Mouse (Mus musculus) neural tube, embryonic 13.5 days (tissue): Measurements from ENCODE around the gene Calm5. TPM values are rescaled to one million over a fixed set of nuclear protein-coding genes. Genes with fewer than 3 reads are reported as not detected.
"Not testable (repeated sequence)": the region's sequence is repeated elsewhere in the genome, so short reads cannot be mapped to it uniquely, and the experiment has no call there.

ENCODE experiments used
- ATAC-seq: fragments of 200-750 bp; cut with Nextera tagmentation; 2 replicates; pipeline ENCODE4 v1.8.0; 2017; ENCODE audit warnings: low read depth, mild to moderate bottlenecking, moderate TSS enrichment, moderate library complexity
- H3K27ac ChIP-seq: fragments of 300-500 bp; sonication (generic); replicated peaks from 2 replicates; pipeline ENCODE4 v1.5.1; 2015; ENCODE audit warnings: moderate library complexity, mild to moderate bottlenecking, inconsistent platforms
- H3K27me3 ChIP-seq: fragments of 300-500 bp; sonication (generic); 2 replicates; pipeline ENCODE4 v1.6.1; 2015; ENCODE audit warnings: mild to moderate bottlenecking, inconsistent platforms
- H3K36me3 ChIP-seq: fragments of 300-500 bp; sonication (generic); 2 replicates; pipeline ENCODE4 v1.6.1; 2015; ENCODE audit warnings: mild to moderate bottlenecking, inconsistent platforms
- H3K4me1 ChIP-seq: fragments of 300-500 bp; sonication (generic); replicated peaks from 2 replicates; pipeline ENCODE4 v1.6.1; 2015; ENCODE audit warnings: inconsistent platforms
- H3K4me2 ChIP-seq: fragments of 300-500 bp; sonication (generic); 2 replicates; pipeline ENCODE4 v1.6.1; 2015; ENCODE audit warnings: inconsistent platforms, mild to moderate bottlenecking, moderate library complexity
- H3K4me3 ChIP-seq: fragments of 300-500 bp; sonication (generic); 2 replicates; pipeline ENCODE4 v1.5.1; 2015; ENCODE audit warnings: mild to moderate bottlenecking, inconsistent platforms
- H3K9ac ChIP-seq: fragments of 300-500 bp; sonication (generic); 2 replicates; pipeline ENCODE4 v1.6.1; 2015; ENCODE audit warnings: moderate library complexity, mild to moderate bottlenecking, inconsistent platforms
- H3K9me3 ChIP-seq: fragments of 300-500 bp; sonication (generic); 2 replicates; pipeline ENCODE4 v1.6.1; 2016; ENCODE audit warnings: inconsistent platforms
- WGBS: fragments of 180-500 bp; shearing (Covaris S2); methylation state at CpG from one replicate; pipeline ENCODE4 v1.1.7; 2015; 5-methylcytosine and 5-hydroxymethylcytosine counted together
- polyA plus RNA-seq: library from polyadenylated mRNA; unstranded; fragments of >200 nt; fragmentation: Nextera tagmentation; extraction: Ambion mirVana; gene quantifications from 2 replicates; pipeline ENCODE4 v1.2.1, GENCODE M21; 2015

Gene Calm5
- polyA plus RNA-seq, 1 experiment from 2014 or later = not detected

DNA sequence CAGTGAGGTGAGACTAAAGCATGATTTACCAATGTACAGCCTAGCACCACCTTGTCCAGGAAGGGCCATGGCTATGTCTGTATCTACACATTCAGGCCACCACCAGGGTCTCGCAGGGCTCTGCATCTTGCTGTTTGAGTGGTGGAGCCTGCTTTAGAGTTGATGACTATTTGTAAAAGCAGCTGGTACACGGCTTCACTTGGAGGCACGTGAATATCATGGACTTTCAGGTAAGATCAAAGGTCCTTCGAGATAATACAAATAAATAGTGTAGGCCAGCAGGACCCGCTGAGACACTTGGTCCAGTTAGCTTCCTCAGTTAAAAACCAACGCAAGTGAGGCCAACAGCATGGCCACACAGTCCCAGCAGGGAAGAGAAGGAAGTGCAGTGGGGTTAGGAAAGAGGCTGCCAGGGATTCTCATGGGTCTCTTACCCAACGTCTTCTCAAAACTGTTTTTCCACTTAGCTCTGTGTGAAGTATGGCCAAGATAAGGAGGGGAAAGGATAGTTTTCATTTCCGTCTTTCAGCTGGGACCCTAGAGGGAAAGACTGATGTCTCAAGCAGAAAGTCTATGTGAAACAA, 41.5 kb downstream of the Calm5 start:
- H3K4me2 ChIP-seq = no peak overlapping the region
- H3K36me3 ChIP-seq = no peaks in the 10 kb centered on the region
- 0 out of 2 replicates have a peak, but pooled peaks cover 5% of the 10 kb centered on the region for H3K4me1 ChIP-seq
- no peaks in the 10 kb centered on the region for H3K9me3 ChIP-seq
- no peak overlapping the region for H3K9ac ChIP-seq
- H3K27me3 ChIP-seq = no peaks in the 10 kb centered on the region
- 87% methylated on average over 8 of the region's 8 CpGs for WGBS
- no peak overlapping the region for H3K4me3 ChIP-seq
- ATAC-seq = no peak
- no peak overlapping the region for H3K27ac ChIP-seq

DNA sequence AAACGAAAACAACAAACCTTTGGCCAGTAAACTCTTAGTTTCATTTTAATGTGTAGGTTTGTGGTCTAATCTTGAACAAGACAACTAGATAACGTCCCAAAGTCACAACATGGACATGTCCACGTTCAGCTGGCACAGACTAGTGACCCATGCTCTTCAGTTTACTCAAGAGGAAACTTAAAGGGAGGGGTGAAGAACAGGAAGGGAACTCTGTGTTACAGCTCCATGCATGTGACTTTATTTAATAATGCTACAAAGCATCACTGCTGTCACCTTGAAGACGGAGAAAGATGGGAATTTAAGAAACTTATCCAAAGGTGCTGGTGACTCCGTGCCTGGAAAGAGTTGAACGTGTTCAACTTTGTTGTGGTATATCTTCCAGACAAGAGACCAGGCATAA, 42.1 kb downstream of the Calm5 start:
- 90% methylated on average over 6 of the region's 6 CpGs for WGBS
- Histone ChIP-seq H3K4me1 (0 out of 2 replicates have a peak, but pooled peaks cover 5% of the 10 kb centered on the region), H3K36me3 (no peaks in the 10 kb centered on the region), H3K9me3 (no peaks in the 10 kb centered on the region), H3K27ac (no peak overlapping the region), H3K4me3 (no peak overlapping the region), H3K4me2 (no peak overlapping the region), H3K27me3 (no peaks in the 10 kb centered on the region), H3K9ac (no peak overlapping the region)
- no peak for ATAC-seq

- H3K27ac ChIP-seq = no peak overlapping the region
- H3K4me3 ChIP-seq = no peak overlapping the region
- H3K4me1 ChIP-seq = 0 out of 2 replicates have a peak, but pooled peaks cover 5% of the 10 kb centered on the region
- no peak overlapping the region for H3K4me2 ChIP-seq
- H3K36me3 ChIP-seq = no peaks in the 10 kb centered on the region
- no peaks in the 10 kb centered on the region for H3K9me3 ChIP-seq
- ATAC-seq = no peak
- no peak overlapping the region for H3K9ac ChIP-seq
- WGBS = 41% methylated on average over 5 of the region's 5 CpGs
- H3K27me3 ChIP-seq = no peaks in the 10 kb centered on the region
Observed at GRCm38 (mm10) chr13:3896913-3897312, 42.9 kb downstream of the Calm5 start.

GRCm38 (mm10) chr13:3898202-3898601, 44.2 kb downstream of the Calm5 start:
- not testable (repeated sequence) for ATAC-seq, H3K4me3 ChIP-seq, H3K9me3 ChIP-seq, H3K27me3 ChIP-seq, H3K9ac ChIP-seq, H3K27ac ChIP-seq, H3K4me1 ChIP-seq, H3K36me3 ChIP-seq, H3K4me2 ChIP-seq
- 95% methylated on average over 5 of the region's 5 CpGs for WGBS

- H3K36me3 ChIP-seq = no peaks in the 10 kb centered on the region
- H3K4me2 ChIP-seq = no peak overlapping the region
- no peak overlapping the region for H3K9ac ChIP-seq
- H3K4me1 ChIP-seq = no peaks in the 10 kb centered on the region
- ATAC-seq = no peak
- no peaks in the 10 kb centered on the region for H3K9me3 ChIP-seq
- no peaks in the 10 kb centered on the region for H3K27me3 ChIP-seq
- H3K27ac ChIP-seq = no peak overlapping the region
- no peak overlapping the region for H3K4me3 ChIP-seq
- WGBS = 95% methylated on average over 9 of the region's 9 CpGs
Observed at GRCm38 (mm10) chr13:3899301-3899700, 45.3 kb downstream of the Calm5 start.

Other genes starting within 250 kb of the Calm5 start
- 15.3 and 17.3 TPM in 2 replicates for gene Fam208b, start 243.1 kb upstream of the Calm5 start, polyA plus RNA-seq
- gene Asb13, start 220.1 kb upstream of the Calm5 start, polyA plus RNA-seq = 12.2 and 14.9 TPM in 2 replicates
- not detected in 2 replicates for gene Calml3, start 49.9 kb upstream of the Calm5 start, polyA plus RNA-seq
- gene Calm4, start 16.4 kb upstream of the Calm5 start, polyA plus RNA-seq = not detected in 2 replicates
- 18.0 and 21.4 TPM in 2 replicates for gene Net1, start 64.0 kb downstream of the Calm5 start, polyA plus RNA-seq
- gene Tubal3, start 64.1 kb downstream of the Calm5 start, polyA plus RNA-seq = not detected in 2 replicates
- not detected in 2 replicates for gene Ucn3, start 91.2 kb downstream of the Calm5 start, polyA plus RNA-seq
- 0.79 and 0.88 TPM in 2 replicates for gene Akr1c14, start 194.8 kb downstream of the Calm5 start, polyA plus RNA-seq